Mouse (Mus musculus) hindbrain, embryonic 15.5 days (tissue): ENCODE results near the gene Itga5. TPM values are rescaled to one million over a fixed set of nuclear protein-coding genes. Genes with fewer than 3 reads are reported as not detected.

ENCODE experiments used
- ATAC-seq: fragments of 200-750 bp; cut with Nextera tagmentation; 2 replicates; pipeline ENCODE4 v1.8.0; 2017; ENCODE audit warnings: low read depth, moderate number of reproducible peaks, moderate TSS enrichment; ENCODE audit not compliant: low FRiP score
- H3K27ac ChIP-seq: fragments of 300-500 bp; sonication (generic); replicated peaks from 2 replicates; pipeline ENCODE4 v1.5.1; 2015; ENCODE audit warnings: mild to moderate bottlenecking, inconsistent platforms
- H3K27me3 ChIP-seq: fragments of 300-500 bp; sonication (generic); 2 replicates; pipeline ENCODE4 v1.6.1; 2015; ENCODE audit warnings: control low read depth, inconsistent platforms
- H3K36me3 ChIP-seq: fragments of 300-500 bp; sonication (generic); 2 replicates; pipeline ENCODE4 v1.6.1; 2015; ENCODE audit warnings: control low read depth, inconsistent platforms
- H3K4me1 ChIP-seq: fragments of 300-500 bp; sonication (generic); replicated peaks from 2 replicates; pipeline ENCODE4 v1.6.1; 2015; ENCODE audit warnings: control low read depth, inconsistent platforms
- H3K4me2 ChIP-seq: fragments of 300-500 bp; sonication (generic); 2 replicates; pipeline ENCODE4 v1.6.1; 2015; ENCODE audit warnings: moderate library complexity, mild to moderate bottlenecking, inconsistent platforms
- H3K4me3 ChIP-seq: fragments of 300-500 bp; sonication (generic); 2 replicates; pipeline ENCODE4 v1.5.1; 2015; ENCODE audit warnings: mild to moderate bottlenecking, inconsistent platforms
- H3K9ac ChIP-seq: fragments of 300-500 bp; sonication (generic); 2 replicates; pipeline ENCODE4 v1.6.1; 2015; ENCODE audit warnings: inconsistent platforms
- H3K9me3 ChIP-seq: fragments of 300-500 bp; sonication (generic); 2 replicates; pipeline ENCODE4 v1.6.1; 2016; ENCODE audit warnings: control low read depth, inconsistent platforms
- WGBS: fragments of 180-500 bp; shearing (Covaris S2); methylation state at CpG from one replicate; pipeline ENCODE4 v1.1.7; 2015; 5-methylcytosine and 5-hydroxymethylcytosine counted together
- polyA plus RNA-seq: library from polyadenylated mRNA; unstranded; fragments of >200 nt; fragmentation: Nextera tagmentation; extraction: Ambion mirVana; gene quantifications from 2 replicates; pipeline ENCODE4 v1.2.1, GENCODE M21; 2015

Itga5 gene
- polyA plus RNA-seq, 1 experiment from 2014 or later, result 7.9 TPM

- H3K9ac ChIP-seq, result no peak overlapping the region
- no peak overlapping the region for H3K4me3 ChIP-seq
- H3K27ac ChIP-seq, result no peak overlapping the region
Measured at GRCm38 (mm10) chr15:103335488-103336235, 30.9 kb downstream of the Itga5 start.

GRCm38 (mm10) chr15:103335040-103335439 is 31.5 kb downstream of the Itga5 start:
- Histone ChIP-seq H3K27ac (no peak overlapping the region), H3K4me2 (no peak overlapping the region), H3K9ac (no peak overlapping the region), H3K4me3 (no peak overlapping the region), H3K27me3 (no peaks in the 10 kb centered on the region), H3K9me3 (no peaks in the 10 kb centered on the region), H3K36me3 (no peaks in the 10 kb centered on the region), H3K4me1 (peaks cover 20% of the 10 kb centered on the region)
- WGBS, result 67% methylated on average over 3 of the region's 3 CpGs
- no peak for ATAC-seq

More at GRCm38 (mm10) chr15:103335488-103336235, 30.9 kb downstream of the Itga5 start:
- no peak overlapping the region for H3K4me2 ChIP-seq
- H3K27me3 ChIP-seq, result no peaks in the 10 kb centered on the region
- H3K4me1 ChIP-seq, result peaks cover 26% of the 10 kb centered on the region
- 25% methylated on average over 7 of the region's 7 CpGs for WGBS
- H3K36me3 ChIP-seq, result no peaks in the 10 kb centered on the region
- H3K9me3 ChIP-seq, result no peaks in the 10 kb centered on the region
- ATAC-seq, result no peak

- Histone ChIP-seq H3K27ac (no peak overlapping the region), H3K4me2 (no peak overlapping the region), H3K4me1 (peaks cover 15% of the 10 kb centered on the region), H3K4me3 (no peak overlapping the region), H3K9me3 (no peaks in the 10 kb centered on the region), H3K27me3 (no peaks in the 10 kb centered on the region), H3K36me3 (no peaks in the 10 kb centered on the region), H3K9ac (no peak overlapping the region)
- ATAC-seq, result no peak
- WGBS, result 0% methylated on average over 2 of the region's 2 CpGs
Measured at GRCm38 (mm10) chr15:103334194-103334593, 32.4 kb downstream of the Itga5 start.

- Histone ChIP-seq H3K4me1 (peaks cover 11% of the 10 kb centered on the region), H3K36me3 (no peaks in the 10 kb centered on the region), H3K9me3 (no peaks in the 10 kb centered on the region), H3K4me3 (no peak overlapping the region), H3K27me3 (no peaks in the 10 kb centered on the region), H3K27ac (no peak overlapping the region), H3K4me2 (no peak overlapping the region), H3K9ac (no peak overlapping the region)
- 67% methylated on average over 5 of the region's 5 CpGs for WGBS
- no peak for ATAC-seq
Measured at GRCm38 (mm10) chr15:103333738-103334137, 32.8 kb downstream of the Itga5 start.

- H3K27ac ChIP-seq, result no peak overlapping the region
- no peaks in the 10 kb centered on the region for H3K36me3 ChIP-seq
- H3K4me3 ChIP-seq, result no peak overlapping the region
- no peaks in the 10 kb centered on the region for H3K27me3 ChIP-seq
- no peaks in the 10 kb centered on the region for H3K9me3 ChIP-seq
- no peak for ATAC-seq
- H3K4me2 ChIP-seq, result no peak overlapping the region
- WGBS, result 66% methylated on average over 5 of the region's 5 CpGs
- H3K4me1 ChIP-seq, result peaks cover 11% of the 10 kb centered on the region
- H3K9ac ChIP-seq, result no peak overlapping the region
Measured at GRCm38 (mm10) chr15:103333081-103333615, 33.4 kb downstream of the Itga5 start.

- H3K27me3 ChIP-seq, result no peaks in the 10 kb centered on the region
- WGBS, result under 1% methylated on average over 34 of the region's 40 CpGs
- peak overlapping the region; percentile 84 for H3K9ac ChIP-seq
Measured at GRCm38 (mm10) chr15:103323455-103324247, 42.9 kb downstream of the Itga5 start.

GRCm38 (mm10) chr15:103323070-103323454 is 43.5 kb downstream of the Itga5 start:
- Histone ChIP-seq H3K4me3 (peak overlapping the region; percentile 73), H3K9me3 (no peaks in the 10 kb centered on the region), H3K36me3 (peaks cover 10% of the 10 kb centered on the region; the same call in 1 of the 2 replicates), H3K4me1 (peaks cover 32% of the 10 kb centered on the region), H3K9ac (peak overlapping the region; percentile 84), H3K4me2 (peak overlapping the region; percentile 85), H3K27me3 (no peaks in the 10 kb centered on the region), H3K27ac (peak overlapping the region; percentile 83)
- 2% methylated on average over 9 of the region's 26 CpGs for WGBS
- peak; percentile 82 for ATAC-seq

More at GRCm38 (mm10) chr15:103323455-103324247, 42.9 kb downstream of the Itga5 start:
- H3K4me1 ChIP-seq, result peaks cover 32% of the 10 kb centered on the region
- H3K27ac ChIP-seq, result peak overlapping the region; percentile 83
- peaks cover 5% of the 10 kb centered on the region; the same call in 1 of the 2 replicates for H3K36me3 ChIP-seq
- peak overlapping the region; percentile 85 for H3K4me2 ChIP-seq
- peak overlapping the region; percentile 73 for H3K4me3 ChIP-seq
- ATAC-seq, result peak; percentile 96
- no peaks in the 10 kb centered on the region for H3K9me3 ChIP-seq

GRCm38 (mm10) chr15:103322396-103322795 is 44.2 kb downstream of the Itga5 start:
- ATAC-seq, result no peak; the same call in 1 of the 2 replicates
- Histone ChIP-seq H3K36me3 (peaks cover 16% of the 10 kb centered on the region), H3K9me3 (no peaks in the 10 kb centered on the region), H3K4me1 (peaks cover 32% of the 10 kb centered on the region), H3K9ac (peak overlapping the region; percentile 84), H3K4me3 (peak overlapping the region; percentile 73), H3K4me2 (peak overlapping the region; percentile 85), H3K27me3 (no peaks in the 10 kb centered on the region), H3K27ac (peak overlapping the region; percentile 83; the same call in 1 of the 2 replicates)
- WGBS, result 42% methylated on average over 4 of the region's 4 CpGs

- no peak overlapping the region for H3K27ac ChIP-seq
- H3K36me3 ChIP-seq, result peaks cover 29% of the 10 kb centered on the region
- H3K4me3 ChIP-seq, result no peak overlapping the region
- H3K4me1 ChIP-seq, result peaks cover 32% of the 10 kb centered on the region
- no peak for ATAC-seq
- H3K9ac ChIP-seq, result no peak overlapping the region
- no peaks in the 10 kb centered on the region for H3K27me3 ChIP-seq
- H3K9me3 ChIP-seq, result no peaks in the 10 kb centered on the region
- 61% methylated on average over 1 of the region's 1 CpGs for WGBS
- 0 out of 2 replicates have a peak overlapping the region, but pooled peaks have one; percentile 85 for H3K4me2 ChIP-seq
Measured at GRCm38 (mm10) chr15:103321076-103321475, 45.5 kb downstream of the Itga5 start.

- H3K4me3 ChIP-seq, result no peak overlapping the region
- H3K4me2 ChIP-seq, result no peak overlapping the region
- H3K27ac ChIP-seq, result 0 out of 2 replicates have a peak overlapping the region, but pooled peaks have one; percentile 2
- no peak for ATAC-seq
- H3K9ac ChIP-seq, result no peak overlapping the region
- H3K9me3 ChIP-seq, result no peaks in the 10 kb centered on the region
- WGBS, result 74% methylated on average over 3 of the region's 3 CpGs
- no peaks in the 10 kb centered on the region for H3K27me3 ChIP-seq
- H3K36me3 ChIP-seq, result peaks cover 30% of the 10 kb centered on the region
- H3K4me1 ChIP-seq, result peaks cover 52% of the 10 kb centered on the region
Measured at GRCm38 (mm10) chr15:103318201-103318816, 48.3 kb downstream of the Itga5 start.

- ATAC-seq, result no peak
- peaks cover 56% of the 10 kb centered on the region for H3K4me1 ChIP-seq
- H3K9me3 ChIP-seq, result no peaks in the 10 kb centered on the region
- H3K4me3 ChIP-seq, result no peak overlapping the region
- H3K4me2 ChIP-seq, result no peak overlapping the region
- no peaks in the 10 kb centered on the region for H3K27me3 ChIP-seq
- H3K36me3 ChIP-seq, result peaks cover 30% of the 10 kb centered on the region
- H3K9ac ChIP-seq, result no peak overlapping the region
- 89% methylated on average over 8 of the region's 8 CpGs for WGBS
- 0 out of 2 replicates have a peak overlapping the region, but pooled peaks have one; percentile 2 for H3K27ac ChIP-seq
Measured at GRCm38 (mm10) chr15:103317731-103318130, 48.8 kb downstream of the Itga5 start.
